ENCODE assay signal across 8 mouse cellular contexts in the genomic region with DNA sequence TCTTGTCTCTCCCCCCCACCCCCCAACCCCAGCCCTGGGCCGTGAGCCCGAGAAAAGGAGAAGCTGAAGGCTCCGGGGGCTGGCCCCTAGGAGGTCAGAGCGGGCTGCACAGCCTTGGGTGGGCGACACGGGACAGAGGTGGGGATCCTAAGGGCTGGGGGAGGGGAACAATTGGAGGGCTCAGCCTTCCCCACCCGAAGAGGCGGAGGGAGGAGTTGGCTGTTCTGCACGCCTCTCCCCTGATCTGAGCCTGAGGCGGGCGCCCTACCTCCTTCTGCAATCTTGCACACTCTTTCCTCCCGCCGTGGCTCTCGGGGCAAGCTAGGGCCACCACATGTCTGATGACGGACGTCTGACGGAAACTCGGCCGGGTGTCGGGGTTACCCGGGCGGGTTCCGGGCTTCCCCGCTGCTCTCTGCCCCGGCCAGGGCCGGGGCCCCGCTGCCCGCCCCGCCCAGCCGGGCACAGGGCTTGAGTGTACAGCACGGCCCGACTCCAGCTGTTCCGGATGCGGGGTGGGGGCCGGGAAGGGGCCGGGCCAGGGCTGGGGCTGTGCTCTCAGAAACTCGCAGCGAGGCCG. TPM values are rescaled to one million over a fixed set of nuclear protein-coding genes. Genes with fewer than 3 reads are reported as not detected.
DNase-seq lines count a peak whose midpoint lies in the region; ATAC-seq and TF ChIP-seq lines count a peak whose summit lies in the region.

No protein-coding gene starts in this region.

- 1% methylated on average over 38 of the region's 39 CpGs for WGBS in lung, embryonic 15.5 days
- WGBS in lung, adult 2 months: 1% methylated on average over 39 of the region's 39 CpGs
- WGBS in forebrain, embryonic 10.5 days: under 1% methylated on average over 39 of the region's 39 CpGs
- under 1% methylated on average over 38 of the region's 39 CpGs for WGBS in hindbrain, embryonic 11.5 days
- WGBS in liver, embryonic 14.5 days (ENCODE audit: insufficient replicate concordance): 1% methylated on average over 38 of the region's 39 CpGs
- under 1% methylated on average over 37 of the region's 39 CpGs for WGBS in neural tube, embryonic 15.5 days

- no peak overlapping the region for H3K27ac ChIP-seq in lung, embryonic 15.5 days
- H3K27ac ChIP-seq in forebrain, embryonic 10.5 days: no peak overlapping the region
- H3K27ac ChIP-seq in hindbrain, embryonic 11.5 days (ENCODE audit: low read depth, low read length): peak overlapping the region; percentile 84
- H3K27ac ChIP-seq in liver, embryonic 14.5 days: no peak overlapping the region
- H3K27ac ChIP-seq in neural tube, embryonic 15.5 days (replicated peaks): peak overlapping the region; percentile 96

- H3K36me3 ChIP-seq in lung, embryonic 15.5 days: no peaks in the 10 kb centered on the region
- no peaks in the 10 kb centered on the region for H3K36me3 ChIP-seq in forebrain, embryonic 10.5 days (replicated peaks)
- no peaks in the 10 kb centered on the region for H3K36me3 ChIP-seq in hindbrain, embryonic 11.5 days (ENCODE audit: control insufficient read depth, insufficient read depth, low read length)
- no peaks in the 10 kb centered on the region for H3K36me3 ChIP-seq in liver, embryonic 14.5 days (replicated peaks; ENCODE audit: control insufficient read depth, insufficient read depth, low read depth)
- H3K36me3 ChIP-seq in neural tube, embryonic 15.5 days: no peaks in the 10 kb centered on the region

- TF ChIP-seq POLR2A in lung, adult 2 months (IDR thresholded peaks at IDR 0.05; ENCODE audit: borderline replicate concordance, extremely low read depth, low read depth, low read length): no peak

- TF ChIP-seq CTCF in lung, adult 2 months (IDR thresholded peaks at IDR 0.05; ENCODE audit: insufficient read depth, low read length): no peak
- TF ChIP-seq CTCF in liver, embryonic 14.5 days (IDR thresholded peaks at IDR 0.05; ENCODE audit: low read depth): no peak

- H3K4me1 ChIP-seq in lung, embryonic 15.5 days: peaks cover 31% of the 10 kb centered on the region
- H3K4me1 ChIP-seq in lung, adult 2 months (ENCODE audit: control insufficient read depth, insufficient read depth, low read length): peaks cover 8% of the 10 kb centered on the region; the same call in 1 of the 2 replicates
- peaks cover 38% of the 10 kb centered on the region for H3K4me1 ChIP-seq in forebrain, embryonic 10.5 days
- peaks cover 6% of the 10 kb centered on the region for H3K4me1 ChIP-seq in hindbrain, embryonic 11.5 days (replicated peaks; ENCODE audit: control insufficient read depth, insufficient read depth, low read length)
- H3K4me1 ChIP-seq in liver, embryonic 14.5 days (replicated peaks; ENCODE audit: control insufficient read depth in 2 of 2, insufficient read depth in 2 of 2, low read length in 1 of 2): no peaks in the 10 kb centered on the region
- peaks cover 54% of the 10 kb centered on the region for H3K4me1 ChIP-seq in neural tube, embryonic 15.5 days

- TF ChIP-seq EP300 in liver, embryonic 14.5 days (IDR thresholded peaks at IDR 0.05; ENCODE audit: low read depth): no peak

- no peak for DNase-seq in lung, adult 2 months
- DNase-seq in forebrain, embryonic 10.5 days (ENCODE audit: extremely low spot score, low spot score): peak; percentile 52
- peak; percentile 67 for DNase-seq in hindbrain, embryonic 11.5 days (ENCODE audit: low spot score)
- no peak for DNase-seq in liver, embryonic 14.5 days (ENCODE audit: low read depth in 3 of 3, low spot score in 3 of 3)
- no peak for DNase-seq in cerebellum, postnatal 25 days
- DNase-seq in urinary bladder, postnatal 36 days (ENCODE audit: low spot score in 2 of 2): no peak

- peak; percentile 64 for ATAC-seq in lung, embryonic 15.5 days (ENCODE audit: borderline replicate concordance, extremely low read depth, low FRiP score, low TSS enrichment)
- peak; percentile 39 for ATAC-seq in hindbrain, embryonic 11.5 days (ENCODE audit: low FRiP score)
- no peak for ATAC-seq in liver, embryonic 14.5 days (ENCODE audit: insufficient read depth)
- peak; percentile 55 for ATAC-seq in neural tube, embryonic 15.5 days (ENCODE audit: low FRiP score)

- H3K27me3 ChIP-seq in lung, embryonic 15.5 days: peaks cover 99% of the 10 kb centered on the region
- H3K27me3 ChIP-seq in forebrain, embryonic 10.5 days (ENCODE audit: poor library complexity, severe bottlenecking): peaks cover 100% of the 10 kb centered on the region
- peaks cover 90% of the 10 kb centered on the region for H3K27me3 ChIP-seq in hindbrain, embryonic 11.5 days (ENCODE audit: control insufficient read depth, insufficient read depth, low read length)
- peaks cover 97% of the 10 kb centered on the region for H3K27me3 ChIP-seq in liver, embryonic 14.5 days (ENCODE audit: control insufficient read depth, insufficient read depth, low read length)
- H3K27me3 ChIP-seq in neural tube, embryonic 15.5 days (replicated peaks): peaks cover 55% of the 10 kb centered on the region

- peak overlapping the region; percentile 35 for H3K4me3 ChIP-seq in lung, embryonic 15.5 days
- H3K4me3 ChIP-seq in lung, adult 2 months (replicated peaks; ENCODE audit: extremely low read depth, low read depth, low read length): no peak overlapping the region
- peak overlapping the region; percentile 36 for H3K4me3 ChIP-seq in forebrain, embryonic 10.5 days
- peak overlapping the region; percentile 42 for H3K4me3 ChIP-seq in hindbrain, embryonic 11.5 days (ENCODE audit: low read depth, low read length)
- 0 out of 4 replicates have a peak overlapping the region, but pooled peaks of 1 of the 2 experiments have one; percentile 6 for H3K4me3 ChIP-seq in liver, embryonic 14.5 days (ENCODE audit: insufficient read depth in 1 of 2, low read depth in 2 of 2, low read length in 2 of 2)
- H3K4me3 ChIP-seq in neural tube, embryonic 15.5 days (replicated peaks): peak overlapping the region; percentile 57

- no peaks in the 10 kb centered on the region for H3K9me3 ChIP-seq in lung, embryonic 15.5 days
- no peaks in the 10 kb centered on the region for H3K9me3 ChIP-seq in forebrain, embryonic 10.5 days
- H3K9me3 ChIP-seq in hindbrain, embryonic 11.5 days (ENCODE audit: control insufficient read depth, low read length): no peaks in the 10 kb centered on the region
- no peaks in the 10 kb centered on the region for H3K9me3 ChIP-seq in liver, embryonic 14.5 days (ENCODE audit: control insufficient read depth, low read length)
- no peaks in the 10 kb centered on the region for H3K9me3 ChIP-seq in neural tube, embryonic 15.5 days (replicated peaks)

- peak overlapping the region; percentile 68 for H3K4me2 ChIP-seq in lung, embryonic 15.5 days
- H3K4me2 ChIP-seq in hindbrain, embryonic 11.5 days (replicated peaks; ENCODE audit: low read depth, low read length): peak overlapping the region; percentile 32
- H3K4me2 ChIP-seq in liver, embryonic 14.5 days (ENCODE audit: low read depth): peak overlapping the region; percentile 33; the same call in 1 of the 2 replicates
- peak overlapping the region; percentile 66 for H3K4me2 ChIP-seq in neural tube, embryonic 15.5 days

- H3K9ac ChIP-seq in lung, embryonic 15.5 days: no peak overlapping the region
- peak overlapping the region; percentile 51; the same call in 1 of the 2 replicates for H3K9ac ChIP-seq in hindbrain, embryonic 11.5 days (ENCODE audit: low read depth, low read length)
- no peak overlapping the region for H3K9ac ChIP-seq in liver, embryonic 14.5 days (replicated peaks)
- H3K9ac ChIP-seq in neural tube, embryonic 15.5 days (replicated peaks): peak overlapping the region; percentile 72

RNA-seq across cellular contexts. Expression of a gene that starts 0.8 kb away (rescaled TPM):
- not detected in 2 replicates for polyA plus RNA-seq in lung, embryonic 15.5 days (2015; fragmentation: Nextera tagmentation; extraction: Ambion mirVana)
- 0.05 and 0.09 TPM in 2 replicates for polyA plus RNA-seq in lung, adult 2 months (2012; rRNA removed)
- not detected in 2 replicates for polyA plus RNA-seq in forebrain, embryonic 10.5 days (2016; fragmentation: Nextera tagmentation; extraction: Ambion mirVana)
- polyA plus RNA-seq in hindbrain, embryonic 11.5 days (2014; fragmentation: Nextera tagmentation; extraction: Ambion mirVana): 7.6 and 8.5 TPM in 2 replicates
- not detected in 2 replicates for polyA plus RNA-seq in liver, embryonic 14.5 days (2012; rRNA removed)
- not detected in 2 replicates for polyA plus RNA-seq in liver, embryonic 14.5 days (2014; fragmentation: Nextera tagmentation; extraction: Ambion mirVana)
- 10.9 and 16.9 TPM in 2 replicates for polyA plus RNA-seq in neural tube, embryonic 15.5 days (2015; fragmentation: Nextera tagmentation; extraction: Ambion mirVana)

Comparison
In these comparisons a context has a peak if more than half of its experiments do, and no peak if none do; other contexts are left out.
1. H3K27ac ChIP-seq: peak in hindbrain, embryonic 11.5 days (single experiment) and neural tube, embryonic 15.5 days (single experiment); none in lung, embryonic 15.5 days (single experiment), forebrain, embryonic 10.5 days (single experiment) and liver, embryonic 14.5 days (single experiment).
2. H3K9ac ChIP-seq: peak in hindbrain, embryonic 11.5 days (single experiment) and neural tube, embryonic 15.5 days (single experiment); none in lung, embryonic 15.5 days (single experiment) and liver, embryonic 14.5 days (single experiment).
3. DNase-seq: peak in forebrain, embryonic 10.5 days (single experiment) and hindbrain, embryonic 11.5 days (single experiment); none in lung, adult 2 months (single experiment), liver, embryonic 14.5 days (0 of 3), cerebellum, postnatal 25 days (0 of 2) and urinary bladder, postnatal 36 days (0 of 2).
4. Peak in every context shown above with its lines, with median percentiles within 50 percentile points of each other: H3K4me2 ChIP-seq.